Mouse (Mus musculus): ENCODE data around the gene Selenoo. TPM values are rescaled to one million over a fixed set of nuclear protein-coding genes. Genes with fewer than 3 reads are reported as not detected.

Selenoo gene
- polyA plus RNA-seq, 1 experiment: 38.3 TPM

DNA sequence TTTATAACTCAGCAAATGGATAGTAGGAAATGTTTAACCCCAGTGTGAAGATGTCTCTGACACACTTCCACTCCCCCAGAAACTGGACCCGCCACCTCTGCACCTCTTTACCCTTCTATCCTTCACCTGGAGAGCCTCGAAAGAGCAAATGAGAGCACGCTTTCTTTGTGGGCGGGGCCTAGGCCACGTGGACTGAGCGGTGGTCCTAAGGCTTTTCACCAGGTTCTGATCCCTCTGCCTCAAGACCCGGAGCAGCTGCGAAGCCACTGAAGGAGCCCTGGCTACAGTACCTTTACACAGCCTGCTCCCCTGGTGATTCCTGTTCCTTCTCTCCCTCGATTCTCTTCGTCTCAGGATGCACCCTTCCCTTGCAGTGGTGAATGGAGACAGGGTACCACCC, 58.6 kb downstream of the Selenoo start:
- DNase-seq (ENCODE audit: extremely low spot score in 1 of 2, low spot score in 1 of 2): no peak

DNA sequence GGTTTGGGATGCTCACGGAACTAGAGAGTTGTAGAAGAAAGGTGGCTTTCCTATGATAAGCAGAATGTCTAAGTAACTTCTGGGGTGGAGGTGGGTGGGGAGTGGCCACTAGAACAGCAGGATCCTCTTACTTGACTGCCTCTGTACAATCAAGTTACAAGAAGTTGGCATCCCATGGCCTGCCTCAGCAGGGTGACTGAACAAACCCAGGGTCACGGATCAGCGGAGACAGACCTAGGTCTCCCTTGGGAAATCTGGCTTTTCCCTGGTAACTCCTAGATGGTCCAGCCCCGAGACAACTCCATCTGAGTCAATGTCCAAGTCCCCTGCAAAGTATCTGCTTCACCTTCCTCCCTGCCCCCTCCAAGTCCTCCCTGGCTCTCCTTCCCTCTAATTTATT, 59.0 kb downstream of the Selenoo start:
- DNase-seq (ENCODE audit: extremely low spot score in 1 of 2, low spot score in 1 of 2): no peak

DNA sequence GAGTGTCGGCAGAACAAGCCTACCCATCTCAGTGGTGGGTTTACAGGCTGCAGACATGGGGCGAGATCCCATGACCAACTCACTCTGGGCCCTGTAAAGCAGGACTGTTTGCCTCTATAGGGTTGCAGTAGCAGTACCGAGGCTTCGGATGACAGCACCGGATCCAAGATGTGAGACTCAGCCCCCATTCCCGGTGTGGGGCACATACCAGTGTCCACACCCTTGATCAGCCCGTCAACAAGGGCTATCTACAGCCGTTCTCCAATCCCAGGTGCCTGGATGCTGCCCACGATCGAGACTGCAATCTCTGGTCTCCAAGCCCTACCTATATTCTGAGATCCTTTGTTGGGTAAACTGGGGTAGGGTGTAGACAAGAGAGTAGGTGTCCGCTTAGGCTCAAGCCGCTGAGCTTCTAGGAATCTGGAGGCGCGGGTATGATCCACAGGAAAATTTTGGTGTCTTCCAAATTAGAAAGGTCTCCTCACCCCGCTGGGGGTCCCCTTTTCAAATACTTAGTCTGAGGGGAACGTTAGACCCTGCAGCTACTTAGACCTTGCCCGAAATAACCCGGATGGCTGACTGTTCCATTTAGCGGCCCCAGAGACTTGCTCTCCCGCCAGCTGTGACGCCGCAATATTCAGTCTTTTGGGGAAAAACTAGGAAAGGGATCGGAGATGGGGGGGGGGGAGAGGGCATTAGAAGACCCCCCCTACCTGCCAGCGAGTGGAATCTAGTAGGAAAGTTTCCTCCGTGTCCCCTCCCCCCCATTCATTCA, 59.8 kb downstream of the Selenoo start:
- no peak for DNase-seq (ENCODE audit: extremely low spot score in 1 of 2, low spot score in 1 of 2)

DNA sequence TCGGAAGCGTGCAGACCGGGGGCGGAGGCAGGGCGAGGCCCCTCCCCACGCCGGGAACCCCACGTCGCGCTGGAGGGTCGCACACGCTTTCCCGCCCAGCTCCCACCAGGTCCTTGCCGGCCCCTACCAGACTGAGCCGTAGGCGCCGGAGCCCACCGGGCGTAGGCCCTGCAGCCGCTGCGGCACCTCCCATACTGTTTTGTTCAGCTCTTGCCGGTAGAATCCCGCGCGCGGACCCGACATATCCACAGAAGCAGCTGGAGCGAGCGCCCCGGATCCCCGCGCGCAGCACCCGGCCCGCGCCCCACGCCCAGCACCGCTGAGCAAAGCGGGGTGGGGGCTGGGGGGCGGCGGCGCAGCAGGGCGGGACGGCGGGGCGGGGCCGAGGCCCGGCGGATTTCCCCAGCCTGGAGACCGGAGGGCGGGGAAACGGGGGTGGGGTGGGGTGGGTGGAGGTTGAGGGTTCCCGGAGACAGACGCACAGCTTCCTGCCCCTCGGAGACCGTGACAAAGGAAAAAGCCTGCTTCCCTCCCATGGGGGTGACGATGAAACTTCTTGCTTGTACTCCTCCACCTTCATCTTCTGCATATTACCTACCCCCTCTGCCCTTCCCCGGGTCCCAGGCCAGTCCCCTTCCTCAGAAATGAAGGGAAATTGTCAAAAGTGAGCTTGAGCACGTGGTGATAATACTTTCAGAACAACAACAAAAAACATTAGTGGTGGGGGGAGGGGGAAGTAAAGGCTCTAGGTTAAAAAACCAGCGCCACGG, 60.6 kb downstream of the Selenoo start, which contains the start of gene Mapk11:
Mapk11 (minus strand) TSS at position 358 of the 770 bp plus-strand sequence.
- DNase-seq (ENCODE audit: extremely low spot score in 1 of 2, low spot score in 1 of 2): peak in 1 of 2 experiments; percentile 52

Other genes with a start within 250 kb of the Selenoo start
- 13.6 and 22.2 TPM in 2 replicates for gene Pim3, start 226.9 kb upstream of the Selenoo start, polyA plus RNA-seq (2012; rRNA removed)
- 1.8 and 2.0 TPM in 2 replicates for gene Ttll8, start 134.7 kb upstream of the Selenoo start, polyA plus RNA-seq (2012; rRNA removed)
- 149 and 180 TPM in 2 replicates for gene Mlc1, start 110.1 kb upstream of the Selenoo start, polyA plus RNA-seq (2012; rRNA removed)
- gene Mov10l1, start 106.2 kb upstream of the Selenoo start, polyA plus RNA-seq (2012; rRNA removed): not detected in 2 replicates
- 91.8 and 100 TPM in 2 replicates for gene Panx2, start 29.4 kb upstream of the Selenoo start, polyA plus RNA-seq (2012; rRNA removed)
- gene Trabd, start 14.0 kb upstream of the Selenoo start, polyA plus RNA-seq (2012; rRNA removed): 24.3 and 25.8 TPM in 2 replicates
- gene Tubgcp6, start 34.0 kb downstream of the Selenoo start, polyA plus RNA-seq (2012; rRNA removed): 37.4 and 39.8 TPM in 2 replicates
- 24.9 and 28.9 TPM in 2 replicates for gene Hdac10, start 39.6 kb downstream of the Selenoo start, polyA plus RNA-seq (2012; rRNA removed)
- 20.2 and 22.9 TPM in 2 replicates for gene Mapk12, start 51.6 kb downstream of the Selenoo start, polyA plus RNA-seq (2012; rRNA removed)
- 53.3 and 61.1 TPM in 2 replicates for gene Mapk11, start 60.5 kb downstream of the Selenoo start, polyA plus RNA-seq (2012; rRNA removed)
- gene Plxnb2, start 91.7 kb downstream of the Selenoo start, polyA plus RNA-seq (2012; rRNA removed): 65.8 and 72.5 TPM in 2 replicates
- gene Dennd6b, start 107.4 kb downstream of the Selenoo start, polyA plus RNA-seq (2012; rRNA removed): 143 and 146 TPM in 2 replicates
- 125 and 147 TPM in 2 replicates for gene Ppp6r2, start 122.5 kb downstream of the Selenoo start, polyA plus RNA-seq (2012; rRNA removed)
- gene Sbf1, start 226.2 kb downstream of the Selenoo start, polyA plus RNA-seq (2012; rRNA removed): 212 and 221 TPM in 2 replicates
- gene Adm2, start 233.6 kb downstream of the Selenoo start, polyA plus RNA-seq (2012; rRNA removed): not detected in 2 replicates
- not detected in 2 replicates for gene Miox, start 245.3 kb downstream of the Selenoo start, polyA plus RNA-seq (2012; rRNA removed)

Data from frontal cortex, adult 2 months (tissue).